Mouse (Mus musculus) hindbrain, embryonic 10.5 days (tissue): ENCODE measurements around the gene Clcf1. TPM values are rescaled to one million over a fixed set of nuclear protein-coding genes. Genes with fewer than 3 reads are reported as not detected.

Source experiments
- DNase-seq: peaks from one replicate; pipeline ENCODE4 v3.0.0-alpha.2; 2017; ENCODE audit warnings: low spot score
- H3K27ac ChIP-seq: fragments of 300-500 bp; sonication (generic); 2 replicates; pipeline ENCODE4 v1.5.1; 2016; ENCODE audit warnings: mild to moderate bottlenecking, moderate library complexity
- H3K27me3 ChIP-seq: fragments of 300-500 bp; sonication (generic); 2 replicates; pipeline ENCODE4 v1.6.1; 2016; ENCODE audit warnings: mild to moderate bottlenecking; ENCODE audit not compliant: poor library complexity, insufficient read depth, severe bottlenecking
- H3K36me3 ChIP-seq: fragments of 300-500 bp; sonication (generic); 2 replicates; pipeline ENCODE4 v1.6.1; 2016; ENCODE audit warnings: mild to moderate bottlenecking, moderate library complexity
- H3K4me1 ChIP-seq: fragments of 300-500 bp; sonication (generic); replicated peaks from 2 replicates; pipeline ENCODE4 v1.6.1; 2016; ENCODE audit warnings: mild to moderate bottlenecking
- H3K4me3 ChIP-seq: fragments of 300-500 bp; sonication (generic); 2 replicates; pipeline ENCODE4 v1.5.1; 2016; ENCODE audit warnings: mild to moderate bottlenecking, moderate library complexity
- H3K9me3 ChIP-seq: fragments of 300-500 bp; sonication (generic); 2 replicates; pipeline ENCODE4 v1.6.1; 2016; ENCODE audit warnings: mild to moderate bottlenecking, moderate library complexity
- WGBS: fragments of 180-500 bp; shearing (Covaris S2); methylation state at CpG from one replicate; pipeline ENCODE4 v1.1.7; 2016; 5-methylcytosine and 5-hydroxymethylcytosine counted together
- polyA plus RNA-seq: library from polyadenylated mRNA; unstranded; fragments of >200 nt; fragmentation: Nextera tagmentation; extraction: Ambion mirVana; gene quantifications from 2 replicates; pipeline ENCODE4 v1.2.1, GENCODE M21; 2016

Gene Clcf1
- polyA plus RNA-seq, 1 experiment from 2014 or later, result 1.2 TPM

- peak overlapping the region; percentile 37 for H3K27ac ChIP-seq
Observed at GRCm38 (mm10) chr19:4183689-4184088, 30.3 kb upstream of the Clcf1 start.

GRCm38 (mm10) chr19:4184976-4185975, 28.8 kb upstream of the Clcf1 start:
- 61% methylated on average over 15 of the region's 15 CpGs for WGBS
- H3K4me3 ChIP-seq, result no peak overlapping the region
- H3K9me3 ChIP-seq, result no peaks in the 10 kb centered on the region
- H3K36me3 ChIP-seq, result no peaks in the 10 kb centered on the region
- H3K27me3 ChIP-seq, result no peaks in the 10 kb centered on the region
- DNase-seq, result no peak
- H3K27ac ChIP-seq, result peak overlapping the region; percentile 16; the same call in 1 of the 2 replicates
- peaks cover 28% of the 10 kb centered on the region for H3K4me1 ChIP-seq

More at GRCm38 (mm10) chr19:4183689-4184088, 30.3 kb upstream of the Clcf1 start:
- no peak for DNase-seq
- 74% methylated on average over 2 of the region's 2 CpGs for WGBS
- Histone ChIP-seq H3K36me3 (no peaks in the 10 kb centered on the region), H3K4me1 (peaks cover 28% of the 10 kb centered on the region), H3K4me3 (no peak overlapping the region; the same call in 1 of the 2 replicates), H3K27me3 (no peaks in the 10 kb centered on the region), H3K9me3 (no peaks in the 10 kb centered on the region)

GRCm38 (mm10) chr19:4187303-4187702, 26.7 kb upstream of the Clcf1 start:
- Histone ChIP-seq H3K36me3 (no peaks in the 10 kb centered on the region), H3K27ac (no peak overlapping the region), H3K9me3 (no peaks in the 10 kb centered on the region), H3K4me3 (no peak overlapping the region), H3K4me1 (peaks cover 36% of the 10 kb centered on the region), H3K27me3 (no peaks in the 10 kb centered on the region)
- DNase-seq, result no peak
- 76% methylated on average over 3 of the region's 3 CpGs for WGBS

- Histone ChIP-seq H3K4me1 (peaks cover 45% of the 10 kb centered on the region), H3K27me3 (no peaks in the 10 kb centered on the region), H3K36me3 (peaks cover 13% of the 10 kb centered on the region), H3K9me3 (no peaks in the 10 kb centered on the region), H3K27ac (no peak overlapping the region), H3K4me3 (no peak overlapping the region)
- no peak for DNase-seq
- 88% methylated on average over 12 of the region's 12 CpGs for WGBS
Observed at GRCm38 (mm10) chr19:4189051-4189620, 24.9 kb upstream of the Clcf1 start.

GRCm38 (mm10) chr19:4190831-4191334, 23.2 kb upstream of the Clcf1 start, which contains the start of gene Tbc1d10c:
Gene Tbc1d10c (minus strand): TSS chr19:4191284.
- peaks cover 30% of the 10 kb centered on the region for H3K36me3 ChIP-seq
- H3K27me3 ChIP-seq, result no peaks in the 10 kb centered on the region
- H3K4me3 ChIP-seq, result peak within 1 kb of the TSS; percentile 95
- DNase-seq, result no peak
- peak within 1 kb of the TSS; percentile 97 for H3K27ac ChIP-seq
- no peaks in the 10 kb centered on the region for H3K9me3 ChIP-seq
- 70% methylated on average over 4 of the region's 4 CpGs for WGBS
- peaks cover 35% of the 10 kb centered on the region for H3K4me1 ChIP-seq

- Histone ChIP-seq H3K27ac (peak within 1 kb of the TSS; percentile 97), H3K27me3 (no peaks in the 10 kb centered on the region), H3K9me3 (no peaks in the 10 kb centered on the region), H3K4me3 (peak within 1 kb of the TSS; percentile 95), H3K36me3 (peaks cover 38% of the 10 kb centered on the region), H3K4me1 (peaks cover 42% of the 10 kb centered on the region)
- peak; percentile 97 for DNase-seq
- 7% methylated on average over 46 of the region's 47 CpGs for WGBS
Observed at GRCm38 (mm10) chr19:4191528-4192250, 22.3 kb upstream of the Clcf1 start, which contains the start of gene Ppp1ca. Gene Ppp1ca (plus strand): TSS chr19:4192065.

GRCm38 (mm10) chr19:4192251-4192985, 21.6 kb upstream of the Clcf1 start:
- peaks cover 43% of the 10 kb centered on the region for H3K4me1 ChIP-seq
- no peaks in the 10 kb centered on the region for H3K9me3 ChIP-seq
- peaks cover 46% of the 10 kb centered on the region for H3K36me3 ChIP-seq
- peak overlapping the region; percentile 95 for H3K4me3 ChIP-seq
- peak overlapping the region; percentile 97 for H3K27ac ChIP-seq
- no peak for DNase-seq
- H3K27me3 ChIP-seq, result no peaks in the 10 kb centered on the region
- WGBS, result 1% methylated on average over 52 of the region's 52 CpGs

- peak overlapping the region; percentile 95 for H3K4me3 ChIP-seq
- no peaks in the 10 kb centered on the region for H3K9me3 ChIP-seq
- 72% methylated on average over 6 of the region's 6 CpGs for WGBS
- DNase-seq, result no peak
- H3K36me3 ChIP-seq, result peaks cover 53% of the 10 kb centered on the region
- H3K27me3 ChIP-seq, result no peaks in the 10 kb centered on the region
- peaks cover 43% of the 10 kb centered on the region for H3K4me1 ChIP-seq
- peak overlapping the region; percentile 97 for H3K27ac ChIP-seq
Observed at GRCm38 (mm10) chr19:4193129-4193528, 20.9 kb upstream of the Clcf1 start.

- Histone ChIP-seq H3K9me3 (no peaks in the 10 kb centered on the region), H3K4me1 (peaks cover 43% of the 10 kb centered on the region), H3K27me3 (no peaks in the 10 kb centered on the region), H3K27ac (no peak overlapping the region), H3K36me3 (peaks cover 63% of the 10 kb centered on the region), H3K4me3 (peak overlapping the region; percentile 95)
- 90% methylated on average over 8 of the region's 8 CpGs for WGBS
- no peak for DNase-seq
Observed at GRCm38 (mm10) chr19:4194021-4194724, 19.9 kb upstream of the Clcf1 start.

- peaks cover 72% of the 10 kb centered on the region for H3K36me3 ChIP-seq
- 84% methylated on average over 12 of the region's 12 CpGs for WGBS
- H3K9me3 ChIP-seq, result no peaks in the 10 kb centered on the region
- H3K4me3 ChIP-seq, result no peak overlapping the region
- peaks cover 50% of the 10 kb centered on the region for H3K4me1 ChIP-seq
- H3K27me3 ChIP-seq, result no peaks in the 10 kb centered on the region
- DNase-seq, result no peak
- no peak overlapping the region for H3K27ac ChIP-seq
Observed at GRCm38 (mm10) chr19:4194776-4195650, 19.0 kb upstream of the Clcf1 start.

GRCm38 (mm10) chr19:4196048-4196447, 18.0 kb upstream of the Clcf1 start:
- Histone ChIP-seq H3K4me1 (peaks cover 54% of the 10 kb centered on the region), H3K4me3 (no peak overlapping the region), H3K36me3 (peaks cover 78% of the 10 kb centered on the region), H3K27me3 (no peaks in the 10 kb centered on the region), H3K27ac (no peak overlapping the region), H3K9me3 (no peaks in the 10 kb centered on the region)
- WGBS, result 86% methylated on average over 2 of the region's 2 CpGs
- no peak for DNase-seq
